Mouse (Mus musculus) limb, embryonic 14.5 days (tissue): ENCODE results near the gene Pigyl. TPM values are rescaled to one million over a fixed set of nuclear protein-coding genes. Genes with fewer than 3 reads are reported as not detected.
"Not testable (repeated sequence)": the region's sequence is repeated elsewhere in the genome, so short reads cannot be mapped to it uniquely, and the experiment has no call there.

Experiments used
- ATAC-seq: fragments of 200-750 bp; cut with Nextera tagmentation; 2 replicates; pipeline ENCODE4 v1.8.0; 2017; ENCODE audit warnings: low read depth, moderate number of reproducible peaks, moderate TSS enrichment; ENCODE audit not compliant: low FRiP score
- DNase-seq: peaks from one replicate; pipeline ENCODE4 v3.0.0-alpha.2; 2015; ENCODE audit warnings: low spot score
- H3K27ac ChIP-seq: fragments of 300-500 bp; sonication (generic); replicated peaks from 2 replicates; pipeline ENCODE4 v1.5.1; 2014; ENCODE audit warnings: low read depth, mild to moderate bottlenecking, low read length, moderate library complexity, mixed read lengths
- H3K27me3 ChIP-seq: fragments of 300-500 bp; sonication (generic); 2 replicates; pipeline ENCODE4 v1.6.1; 2014; ENCODE audit warnings: low read length, mixed read lengths; ENCODE audit not compliant: control insufficient read depth, insufficient read depth
- H3K36me3 ChIP-seq: fragments of 300-500 bp; sonication (generic); 2 replicates; pipeline ENCODE4 v1.6.1; 2014; ENCODE audit warnings: mild to moderate bottlenecking, low read length, moderate library complexity, mixed read lengths; ENCODE audit not compliant: control insufficient read depth, insufficient read depth
- H3K4me1 ChIP-seq: fragments of 300-500 bp; sonication (generic); 2 replicates; pipeline ENCODE4 v1.6.1; 2014; ENCODE audit warnings: antibody characterized with exemption, low read length, mixed read lengths; ENCODE audit not compliant: control insufficient read depth, insufficient read depth
- H3K4me2 ChIP-seq: fragments of 300-500 bp; sonication (generic); replicated peaks from 2 replicates; pipeline ENCODE4 v1.6.1; 2014; ENCODE audit warnings: low read depth, mild to moderate bottlenecking, low read length, moderate library complexity; ENCODE audit not compliant: severe bottlenecking
- H3K4me3 ChIP-seq: fragments of 300-500 bp; sonication (generic); replicated peaks from 2 replicates; pipeline ENCODE4 v1.5.1; 2014; ENCODE audit warnings: low read length
- H3K9ac ChIP-seq: fragments of 300-500 bp; sonication (generic); 2 replicates; pipeline ENCODE4 v1.6.1; 2014; ENCODE audit warnings: mild to moderate bottlenecking, low read depth, low read length, moderate library complexity; ENCODE audit not compliant: severe bottlenecking
- H3K9me3 ChIP-seq: fragments of 300-500 bp; sonication (generic); 2 replicates; pipeline ENCODE4 v1.6.1; 2016; ENCODE audit warnings: low read length; ENCODE audit not compliant: control insufficient read depth
- POLR2A ChIP-seq: fragments of 200-500 bp; IDR thresholded peaks from 2 replicates; pipeline ENCODE4 v1.8.0; 2012; ENCODE audit warnings: inconsistent platforms, mild to moderate bottlenecking, moderate library complexity, borderline replicate concordance; ENCODE audit not compliant: insufficient read depth, insufficient read length; ENCODE audit errors: extremely low read depth
- WGBS: fragments of 180-500 bp; shearing (Covaris S2); extraction: QIAGEN DNeasy Blood & Tissue Kit; methylation state at CpG from one replicate; pipeline ENCODE4 v1.1.7; 2014; 5-methylcytosine and 5-hydroxymethylcytosine counted together
- polyA plus RNA-seq, 2 experiments: library from polyadenylated mRNA; depleted of rRNA in 1 of 2; stranded (reverse) in 1 of 2; unstranded in 1 of 2; fragments of >200 nt; fragmentation: Nextera tagmentation in 1 of 2; extraction: Ambion mirVana in 1 of 2; gene quantifications; 2 replicates each; pipeline versions ENCODE4 v1.2.1 to v1.2.3; 2012 to 2014

The Pigyl gene
- polyA plus RNA-seq, 2 experiments = 62.4 to 82.4 TPM

DNA sequence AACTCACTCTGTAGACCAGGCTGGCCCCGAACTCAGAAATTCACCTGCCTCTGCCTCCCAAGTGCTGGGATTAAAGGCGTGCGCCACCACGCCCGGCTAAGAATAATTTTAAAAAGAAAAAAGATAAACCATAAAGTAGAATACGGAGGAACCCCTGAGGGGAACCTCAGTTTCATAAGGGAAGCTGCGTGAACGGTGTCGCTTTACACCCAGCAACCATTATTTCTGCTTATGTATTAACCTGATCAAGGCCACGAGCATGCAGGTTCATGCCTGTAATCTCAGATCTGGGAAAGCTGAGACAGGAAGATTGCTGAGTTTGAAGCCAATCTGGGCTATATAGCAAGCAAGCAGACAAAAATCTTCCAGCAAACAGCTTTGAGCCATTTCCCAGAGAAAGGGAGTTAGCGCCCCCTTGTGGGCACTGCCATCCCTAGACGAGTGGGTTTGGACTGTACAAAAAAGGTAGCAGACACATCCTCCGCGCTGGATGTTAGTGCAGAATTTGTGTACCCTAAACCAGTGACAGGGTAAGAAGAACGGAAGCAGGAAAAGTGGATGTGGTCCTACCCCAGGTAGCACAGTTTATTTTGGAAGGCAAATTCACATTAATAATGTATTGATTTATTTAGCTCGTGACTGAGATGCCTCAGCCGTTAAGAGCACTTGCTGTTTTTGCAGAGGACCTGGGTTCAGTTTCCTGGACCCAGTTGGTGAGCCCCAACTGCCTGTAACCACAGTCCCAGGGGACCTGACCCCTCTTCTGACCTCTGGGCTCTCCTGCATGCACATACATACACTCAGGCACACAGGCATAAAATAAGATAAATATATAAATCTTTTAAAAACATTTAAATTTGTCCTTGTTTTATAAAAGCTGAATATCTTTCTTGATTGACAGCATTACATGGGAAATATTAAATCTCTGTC is 13.3 kb upstream of the Pigyl start:
- H3K9me3 ChIP-seq = no peaks in the 10 kb centered on the region
- no peaks in the 10 kb centered on the region for H3K27me3 ChIP-seq
- no peak for TF ChIP-seq POLR2A
- no peak overlapping the region for H3K4me2 ChIP-seq
- no peak for ATAC-seq
- DNase-seq = peak; percentile 88
- H3K36me3 ChIP-seq = no peaks in the 10 kb centered on the region
- no peak overlapping the region for H3K27ac ChIP-seq
- H3K4me3 ChIP-seq = no peak overlapping the region
- no peaks in the 10 kb centered on the region for H3K4me1 ChIP-seq
- WGBS = 54% methylated on average over 17 of the region's 17 CpGs
- H3K9ac ChIP-seq = no peak overlapping the region

- no peak for ATAC-seq
- no peak overlapping the region for H3K9ac ChIP-seq
- no peak overlapping the region for H3K27ac ChIP-seq
- DNase-seq = no peak
- H3K27me3 ChIP-seq = no peaks in the 10 kb centered on the region
- H3K4me3 ChIP-seq = no peak overlapping the region
- no peak for TF ChIP-seq POLR2A
- WGBS = 89% methylated on average over 7 of the region's 8 CpGs
- no peaks in the 10 kb centered on the region for H3K9me3 ChIP-seq
- no peaks in the 10 kb centered on the region for H3K36me3 ChIP-seq
- H3K4me2 ChIP-seq = no peak overlapping the region
- no peaks in the 10 kb centered on the region for H3K4me1 ChIP-seq
Observed at GRCm38 (mm10) chr9:22144304-22144965, 12.2 kb upstream of the Pigyl start.

DNA sequence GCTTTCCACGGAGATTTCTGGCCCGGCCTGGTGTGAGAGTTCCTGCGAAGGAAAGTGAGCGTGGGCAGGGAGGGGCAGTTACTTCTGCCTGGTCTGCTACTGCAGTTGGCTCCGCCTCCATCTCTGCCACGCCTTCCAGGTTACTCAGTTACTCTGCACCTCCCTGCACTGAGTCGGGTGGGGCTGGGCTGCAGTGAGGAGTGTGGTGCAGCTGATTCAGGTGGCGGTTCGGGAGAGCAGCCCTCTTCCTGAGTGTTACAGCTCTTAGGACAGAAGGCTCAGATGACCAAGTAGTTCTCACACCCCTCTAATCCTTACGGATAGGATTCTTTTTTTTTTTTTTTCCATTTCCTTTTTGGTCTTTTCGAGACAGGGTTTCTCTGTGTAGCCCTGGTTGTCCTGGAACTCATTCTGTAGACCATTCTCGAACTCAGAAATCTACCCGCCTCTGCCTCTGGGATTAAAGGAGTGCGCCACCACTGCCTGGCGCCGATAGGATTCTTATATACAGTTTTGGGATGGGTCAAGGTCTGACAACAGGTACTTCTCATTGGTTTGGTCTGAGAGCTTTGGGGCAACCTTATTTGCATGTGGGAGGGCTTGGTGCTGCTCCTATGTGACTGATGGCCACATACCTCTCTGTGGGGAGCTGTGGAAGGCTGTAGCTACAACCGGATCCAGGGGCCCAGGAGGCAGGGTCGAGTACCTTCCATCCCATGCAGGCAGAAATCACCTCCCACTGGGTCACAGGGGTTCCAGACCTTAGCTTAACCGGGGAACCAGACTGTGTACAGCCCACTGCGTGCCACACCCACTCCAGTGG is 7.0 kb upstream of the Pigyl start:
- Histone ChIP-seq H3K9me3 (no peaks in the 10 kb centered on the region), H3K27ac (no peak overlapping the region), H3K27me3 (no peaks in the 10 kb centered on the region), H3K4me1 (no peaks in the 10 kb centered on the region), H3K4me3 (no peak overlapping the region), H3K9ac (no peak overlapping the region), H3K4me2 (no peak overlapping the region), H3K36me3 (no peaks in the 10 kb centered on the region)
- DNase-seq (no peak), ATAC-seq (no peak)
- no peak for TF ChIP-seq POLR2A
- 75% methylated on average over 20 of the region's 20 CpGs for WGBS

GRCm38 (mm10) chr9:22150249-22150693 is 6.4 kb upstream of the Pigyl start:
- 85% methylated on average over 7 of the region's 7 CpGs for WGBS
- ATAC-seq, H3K27ac ChIP-seq: not testable (repeated sequence)

GRCm38 (mm10) chr9:22150946-22151345 is 5.7 kb upstream of the Pigyl start:
- Histone ChIP-seq H3K4me1 (no peaks in the 10 kb centered on the region), H3K9me3 (no peaks in the 10 kb centered on the region), H3K9ac (no peak overlapping the region), H3K36me3 (no peaks in the 10 kb centered on the region), H3K27ac (no peak overlapping the region), H3K27me3 (no peaks in the 10 kb centered on the region), H3K4me2 (no peak overlapping the region), H3K4me3 (no peak overlapping the region)
- no peak for TF ChIP-seq POLR2A
- no peak for ATAC-seq
- WGBS = 94% methylated on average over 2 of the region's 2 CpGs
- no peak for DNase-seq

More at GRCm38 (mm10) chr9:22150249-22150693, 6.4 kb upstream of the Pigyl start:
- H3K4me3 ChIP-seq, H3K4me1 ChIP-seq, H3K9ac ChIP-seq, DNase-seq, H3K4me2 ChIP-seq, H3K36me3 ChIP-seq, H3K9me3 ChIP-seq, H3K27me3 ChIP-seq: not testable (repeated sequence)
